Mouse (Mus musculus): ENCODE data around the gene Mga. TPM values are rescaled to one million over a fixed set of nuclear protein-coding genes. Genes with fewer than 3 reads are reported as not detected.

Mga gene
- 10 to 100 TPM; 34.3 to 65.1 (median 55.9) TPM for total RNA-seq (2022)

DNA sequence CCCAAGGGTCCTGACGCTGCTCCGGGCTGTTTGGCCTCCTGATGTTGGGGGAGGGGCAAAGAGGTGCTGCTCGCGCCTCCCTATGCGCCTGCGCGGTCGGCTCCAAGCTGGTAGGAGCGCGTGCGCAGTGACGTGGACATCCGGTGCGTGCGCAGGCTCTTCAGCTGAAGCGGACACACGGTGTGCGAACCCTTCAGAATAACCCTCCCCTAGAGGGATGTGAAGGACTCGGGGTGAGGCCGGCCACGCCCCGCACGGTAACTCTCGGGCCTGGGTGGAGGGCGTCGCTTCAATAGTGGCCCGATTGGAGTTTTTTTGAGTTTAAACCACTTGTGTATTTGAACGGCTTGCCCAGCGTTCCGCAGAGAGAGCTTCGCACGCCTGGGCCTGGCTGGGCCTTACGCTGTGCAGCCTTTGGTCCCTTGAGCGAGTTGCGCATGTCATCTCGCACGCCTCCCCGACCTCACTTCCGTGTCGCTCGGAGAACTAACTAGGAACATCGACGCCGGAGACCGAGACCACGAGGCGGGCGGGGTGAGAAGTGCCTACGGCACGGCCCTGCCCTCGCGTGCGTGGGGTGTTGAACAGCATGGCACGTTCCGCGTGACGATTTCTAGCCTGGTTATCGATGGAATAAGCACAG, at the start of gene Mga:
TSS of gene Mga (plus strand) at position 139 of the 643 bp plus-strand sequence.
- peak; percentile 93 for DNase-seq

DNA sequence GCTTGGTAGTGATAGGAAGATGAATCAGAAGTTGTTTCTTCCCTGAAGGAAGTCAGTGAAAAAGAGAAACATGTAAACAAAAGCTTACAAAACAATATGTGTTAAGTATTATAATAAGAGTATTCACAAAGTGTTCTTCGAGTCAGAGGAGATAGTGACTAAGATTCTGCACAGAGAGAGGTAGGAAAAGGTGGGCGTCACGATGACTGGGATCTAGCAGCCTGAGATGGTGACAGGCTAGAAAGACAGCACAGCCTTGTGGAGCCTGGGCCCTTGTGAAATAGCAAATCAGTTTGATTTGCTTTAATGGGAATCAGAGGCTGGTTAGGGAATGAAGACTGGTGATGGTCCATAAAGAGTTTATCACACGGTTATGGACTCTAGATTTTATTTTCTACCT, 43.2 kb upstream of the Mga start:
- DNase-seq, result no peak

DNA sequence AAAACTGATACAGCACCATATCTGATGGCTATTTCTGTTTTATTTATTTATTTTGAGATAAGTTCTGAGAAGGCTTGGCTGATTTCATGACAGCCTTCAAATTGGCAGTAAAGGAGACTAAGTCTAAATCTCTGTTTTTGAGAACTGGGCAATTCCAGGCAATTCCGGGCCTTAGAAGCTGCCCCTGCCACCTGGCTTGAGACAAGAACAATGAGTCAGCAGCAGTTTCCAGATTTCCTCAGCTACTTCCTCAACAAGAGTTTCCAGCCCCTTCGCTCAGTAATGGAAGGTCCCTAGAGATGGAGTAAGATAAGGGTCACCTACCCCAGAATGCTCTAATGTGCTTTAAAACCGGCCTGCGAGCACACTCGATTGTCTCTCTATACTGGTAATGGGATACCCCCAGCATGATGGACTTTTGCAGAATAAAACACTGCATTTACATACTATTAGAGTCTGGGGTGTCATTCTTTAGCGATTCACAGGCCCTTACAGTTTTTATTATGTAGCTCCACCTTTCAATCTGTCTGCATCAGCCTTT, 41.6 kb upstream of the Mga start:
- no peak for DNase-seq

DNA sequence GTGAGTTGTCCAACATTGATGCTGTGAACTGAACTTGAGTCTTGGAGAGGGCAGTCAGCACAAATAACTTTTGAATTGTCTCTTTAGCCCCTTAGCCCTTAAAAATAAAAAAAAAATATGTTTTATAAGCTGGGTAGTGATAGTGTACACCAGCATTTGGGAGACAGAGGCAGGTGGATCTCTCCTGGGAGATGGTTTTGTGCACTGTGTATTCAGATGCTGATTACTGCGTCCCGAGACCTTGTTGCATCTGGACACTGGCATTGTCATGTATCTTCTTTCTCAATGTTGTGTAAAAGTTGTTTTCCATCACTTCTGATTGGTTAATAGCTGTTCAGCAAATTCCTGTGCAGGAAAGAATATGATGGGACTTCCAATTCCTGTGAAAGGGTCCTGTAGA, 39.7 kb upstream of the Mga start:
- no peak for DNase-seq

DNA sequence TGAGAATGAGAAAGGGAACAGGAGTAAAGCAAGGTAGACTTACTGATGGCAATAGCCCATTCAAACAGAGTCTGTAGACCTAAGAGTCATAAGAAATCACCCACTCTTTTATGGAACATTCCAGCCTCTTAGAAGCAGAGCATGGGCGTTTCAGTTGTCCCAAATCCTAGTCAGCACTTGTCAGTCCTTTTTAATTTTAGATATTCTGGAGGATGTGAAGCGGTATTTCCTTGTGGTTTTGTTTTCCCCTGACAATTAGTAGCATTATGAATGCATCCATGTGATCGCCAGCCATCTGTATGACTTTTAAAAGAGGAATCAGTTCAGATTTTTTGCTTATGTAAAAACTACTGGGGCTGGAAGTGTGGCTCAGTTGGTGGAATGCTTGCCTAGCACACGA, 32.5 kb upstream of the Mga start:
- no peak for DNase-seq

DNA sequence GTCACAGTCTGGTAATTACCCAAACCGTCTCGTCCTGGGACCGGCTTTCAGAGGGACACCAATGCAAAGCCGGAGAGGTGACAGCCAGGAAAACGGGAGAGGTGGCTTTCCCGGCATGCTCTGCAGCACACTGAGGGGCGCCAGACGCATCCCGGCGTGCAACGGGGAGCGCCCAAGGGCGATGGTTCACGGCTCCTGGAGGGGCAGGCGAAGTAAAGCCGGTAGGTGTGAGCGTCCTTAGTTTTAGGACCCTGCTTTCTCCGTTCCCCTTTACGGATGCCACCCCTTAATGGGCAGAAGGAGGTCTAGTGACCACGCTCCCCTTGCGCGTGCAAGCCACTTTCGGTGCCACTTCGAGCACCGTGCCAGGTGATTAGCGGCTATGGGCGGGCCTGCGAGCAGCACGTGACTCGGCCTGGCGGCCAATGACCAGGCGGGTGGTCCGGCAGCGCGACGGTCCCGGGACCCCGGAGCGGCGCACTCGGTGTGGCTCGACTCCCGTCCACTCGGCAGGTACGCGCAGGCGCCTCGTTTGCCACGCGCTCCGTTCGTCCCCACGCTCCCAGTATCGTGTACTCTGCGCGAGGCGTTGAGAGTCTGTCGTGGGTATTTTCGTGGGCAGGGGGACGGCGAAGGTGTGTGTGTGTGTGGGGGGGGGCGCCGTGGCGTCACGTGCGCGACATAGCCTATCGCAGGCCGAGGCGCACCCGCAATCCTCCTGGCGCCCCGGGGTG, 24.5 kb upstream of the Mga start:
- DNase-seq, result peak; percentile 61

DNA sequence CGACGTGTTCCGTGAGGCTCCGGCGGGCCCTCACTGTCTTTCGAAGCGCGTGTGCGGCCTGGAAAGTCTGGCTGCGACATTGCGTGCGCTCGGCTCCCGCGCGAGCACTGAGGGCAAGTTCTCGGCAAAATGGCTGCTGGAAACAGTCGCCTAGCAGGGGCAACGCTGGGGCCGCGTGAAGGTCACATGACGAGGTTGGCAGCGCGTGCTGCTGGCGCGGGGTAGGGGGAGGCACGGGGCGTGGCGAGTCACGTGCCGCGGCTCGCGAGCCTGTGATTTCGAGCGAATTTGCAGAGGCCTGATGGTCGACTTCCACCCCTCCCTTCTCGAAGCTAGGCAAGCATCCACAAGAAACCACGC, 23.9 kb upstream of the Mga start:
- DNase-seq, result peak; percentile 79

DNA sequence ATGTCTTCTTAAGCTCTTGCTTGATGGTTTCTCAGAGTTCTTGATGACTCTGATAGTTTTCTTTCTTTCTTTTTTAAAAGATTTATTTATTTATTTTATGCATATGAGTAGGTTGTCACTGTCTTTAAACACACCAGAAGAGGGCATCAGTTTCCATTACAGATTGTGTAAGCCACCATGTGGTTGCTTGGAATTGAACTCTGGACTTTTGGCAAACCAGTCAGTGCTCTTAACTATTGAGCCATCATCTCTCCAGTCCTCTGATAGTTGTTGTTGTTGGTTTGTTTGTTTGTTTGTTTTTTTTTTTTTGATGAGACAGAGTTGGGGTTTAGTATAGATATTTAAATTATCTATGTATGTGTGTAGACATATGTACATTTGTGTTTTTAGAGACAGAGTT, 21.0 kb upstream of the Mga start:
- DNase-seq, result no peak

DNA sequence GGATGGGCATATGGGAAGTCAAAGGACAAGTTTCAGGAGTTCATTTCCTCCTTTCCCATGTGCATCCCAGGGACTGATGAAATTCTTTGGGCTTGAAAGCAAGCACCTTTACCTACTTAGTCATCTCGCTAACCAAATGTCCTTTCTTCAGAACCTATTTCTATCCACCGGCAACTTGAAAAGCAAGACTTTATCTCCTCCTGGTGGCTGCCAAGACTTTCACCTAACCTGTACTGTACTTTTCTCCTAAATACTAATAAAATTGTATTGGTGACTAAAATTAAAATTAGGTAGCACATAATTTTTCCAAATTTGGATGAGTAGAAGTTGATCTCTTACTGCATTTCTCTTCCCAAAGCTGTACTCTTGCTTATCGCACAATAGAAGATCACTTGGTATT, 9.8 kb upstream of the Mga start:
- DNase-seq, result no peak

DNA sequence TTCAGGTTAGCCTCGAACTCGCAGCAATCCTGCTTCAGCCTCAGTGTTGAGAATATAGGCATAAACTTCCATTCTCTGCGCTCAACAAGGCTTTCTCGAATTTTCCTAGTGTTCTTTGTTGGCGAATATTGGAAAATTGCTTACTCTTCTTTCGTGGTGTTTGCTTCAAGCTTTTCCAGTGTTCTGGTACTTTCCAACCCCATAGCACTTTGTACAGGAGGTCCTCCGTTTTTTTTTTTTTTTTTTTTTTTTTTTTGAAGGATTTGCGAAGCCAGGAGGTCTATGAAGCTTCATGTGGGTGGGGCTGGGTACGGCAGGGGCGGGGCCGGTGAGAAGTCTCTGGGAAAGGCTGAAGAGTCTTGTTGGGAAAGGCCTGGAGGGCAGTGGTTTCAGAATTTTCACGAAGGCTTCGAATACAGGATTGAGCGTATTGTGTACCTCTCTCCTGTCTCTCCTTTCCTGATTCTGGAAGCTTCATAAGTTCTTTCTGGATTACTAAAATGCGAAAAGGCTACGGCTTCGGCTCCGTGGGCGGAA, 407 bp upstream of the Mga start:
- no peak for DNase-seq

DNA sequence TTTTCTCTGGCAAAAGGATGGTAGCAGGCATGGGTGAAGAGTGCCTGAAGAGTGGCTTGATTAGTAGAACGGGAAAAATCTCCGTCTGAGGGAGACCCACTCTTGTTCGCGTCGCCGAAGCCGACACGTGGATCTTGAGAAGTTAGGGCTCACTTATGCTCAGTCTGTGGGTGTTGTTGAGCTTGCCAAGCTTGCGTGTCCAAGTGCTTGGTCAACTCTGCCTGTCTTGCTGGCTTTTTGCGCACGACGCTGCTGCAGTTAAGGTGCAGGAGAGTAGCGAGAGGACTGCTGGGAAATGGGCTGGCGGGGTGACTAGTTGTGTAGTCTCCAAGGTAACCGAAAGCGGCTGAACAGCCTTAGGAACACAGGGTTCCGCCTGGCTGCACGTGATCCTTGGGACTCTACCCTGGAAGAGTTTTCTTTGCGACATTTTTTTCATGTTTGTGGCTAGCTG, 1.1 kb downstream of the Mga start:
- DNase-seq, result peak; percentile 72

DNA sequence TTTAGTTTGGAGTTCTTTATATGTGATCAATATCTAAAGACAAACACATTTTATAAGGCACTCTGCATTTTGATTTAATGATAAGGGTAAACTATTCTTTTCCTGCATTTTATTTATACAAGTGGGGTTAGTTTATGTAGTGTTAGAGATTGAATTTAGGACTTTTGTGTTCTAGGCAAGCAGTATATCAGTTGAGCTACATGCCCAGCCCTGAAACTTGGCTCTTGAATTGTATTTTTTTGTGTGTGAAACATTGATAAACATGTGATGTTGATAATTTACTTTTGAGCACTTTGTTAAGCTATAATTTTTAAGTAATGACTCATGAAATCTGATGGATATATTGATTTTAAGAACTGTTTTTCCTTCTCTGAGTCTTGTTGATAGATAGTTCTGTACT, 19.0 kb downstream of the Mga start:
- no peak for DNase-seq

DNA sequence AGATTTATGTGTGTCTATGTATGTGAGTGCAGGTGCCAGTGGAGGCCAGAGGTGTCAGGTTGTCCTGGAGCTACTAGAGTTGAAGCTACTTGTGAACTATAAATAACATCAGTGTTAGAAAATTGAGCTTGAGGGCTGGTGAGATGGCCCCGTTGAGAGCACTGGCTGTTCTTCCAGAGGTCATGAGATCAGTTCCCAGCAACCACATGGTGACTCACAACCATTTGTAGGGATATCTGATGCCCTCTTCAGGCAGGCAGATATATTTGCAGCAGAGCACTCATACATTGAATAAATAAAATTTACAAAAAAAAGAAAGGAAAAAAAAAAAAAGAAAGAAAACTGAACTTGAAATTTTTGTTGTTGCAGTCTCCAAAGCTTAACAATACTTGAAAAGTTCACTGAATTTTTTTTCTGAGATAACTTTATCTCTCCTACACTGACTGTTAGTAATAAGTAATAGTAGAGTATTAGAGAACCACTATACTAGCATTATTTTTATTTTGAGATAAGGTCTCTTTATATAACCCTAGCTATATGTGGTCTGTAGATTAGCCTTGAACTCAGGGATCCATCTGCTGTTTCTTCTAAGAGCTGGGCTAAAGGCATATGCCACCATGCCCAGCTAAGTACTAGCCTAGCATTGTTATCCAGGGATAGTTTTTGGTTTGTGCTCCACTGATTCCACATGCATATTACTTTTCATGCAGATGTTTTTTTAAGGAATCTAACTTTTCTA, 20.8 kb downstream of the Mga start:
- DNase-seq, result no peak

DNA sequence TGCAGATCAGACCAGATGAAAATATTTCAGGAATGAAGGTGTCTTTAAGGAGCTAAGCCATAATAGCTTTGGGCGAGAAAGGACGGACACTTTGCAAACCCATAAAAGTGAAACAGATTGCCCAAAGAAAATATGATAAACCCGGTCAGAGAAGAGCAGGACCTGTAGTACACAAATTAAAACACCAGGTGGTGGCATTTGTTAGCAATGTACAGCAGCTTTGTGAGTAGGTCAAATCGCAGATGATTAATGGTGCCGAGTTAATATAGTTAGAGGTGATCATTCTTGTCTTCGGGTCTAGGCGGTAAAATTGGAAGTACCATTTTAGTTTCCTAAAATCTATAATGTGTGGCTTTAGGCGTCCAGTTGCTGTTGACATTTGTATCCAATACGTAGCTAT, 73.5 kb downstream of the Mga start:
- peak; percentile 23 for DNase-seq

DNA sequence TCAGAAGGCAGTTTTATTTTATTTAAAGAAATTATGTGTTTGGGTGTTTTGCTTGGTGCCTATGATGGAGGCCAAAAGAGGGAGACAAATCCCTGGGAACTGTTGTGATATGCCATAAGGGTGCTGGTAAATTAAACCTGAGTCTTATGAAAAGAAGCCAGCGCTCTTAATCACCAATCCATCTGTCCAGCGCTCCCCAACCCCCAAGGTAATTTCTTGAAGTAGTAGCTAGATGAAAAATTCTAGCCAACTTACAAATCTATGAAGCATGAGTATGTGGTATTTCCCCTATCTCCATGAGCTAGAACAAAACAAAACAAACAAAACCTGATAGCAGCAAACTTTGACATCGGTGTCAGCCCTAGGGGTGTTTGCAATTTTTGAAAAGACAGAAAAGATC, 74.3 kb downstream of the Mga start:
- no peak for DNase-seq

DNA sequence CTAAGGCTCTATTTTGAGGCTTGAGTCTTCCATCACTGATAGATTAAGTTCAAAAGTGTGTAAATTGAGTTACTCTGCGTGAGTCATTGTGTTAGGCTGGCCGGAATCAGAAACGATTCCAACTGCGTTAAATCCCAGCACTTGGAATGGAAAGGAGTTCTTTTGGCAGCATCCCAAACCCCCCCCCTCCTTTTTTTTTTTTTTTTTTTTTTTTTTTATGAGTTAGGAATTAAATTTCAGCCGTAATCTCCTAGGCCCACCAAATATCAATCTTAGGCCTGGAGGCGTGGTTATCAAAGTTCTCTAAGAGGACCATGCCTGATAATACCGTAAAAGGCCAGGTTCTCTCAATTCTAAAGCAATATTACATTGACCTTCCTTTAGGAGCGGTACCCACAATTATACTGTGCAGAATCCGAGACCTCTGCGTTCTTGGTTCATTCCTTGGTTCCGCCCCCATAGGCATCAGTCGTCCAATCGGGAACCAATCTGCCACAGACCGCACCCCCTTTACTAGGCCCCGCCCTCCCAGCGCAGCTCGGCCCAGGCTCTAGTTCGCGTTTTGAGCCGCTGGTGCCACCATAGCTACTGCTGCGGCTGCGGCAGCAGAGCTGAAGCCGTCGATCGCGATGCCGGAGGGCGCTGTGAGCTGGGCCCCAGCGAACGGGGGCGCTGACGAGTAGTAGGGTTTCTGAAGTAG, 75.0 kb downstream of the Mga start:
- DNase-seq, result peak; percentile 95

DNA sequence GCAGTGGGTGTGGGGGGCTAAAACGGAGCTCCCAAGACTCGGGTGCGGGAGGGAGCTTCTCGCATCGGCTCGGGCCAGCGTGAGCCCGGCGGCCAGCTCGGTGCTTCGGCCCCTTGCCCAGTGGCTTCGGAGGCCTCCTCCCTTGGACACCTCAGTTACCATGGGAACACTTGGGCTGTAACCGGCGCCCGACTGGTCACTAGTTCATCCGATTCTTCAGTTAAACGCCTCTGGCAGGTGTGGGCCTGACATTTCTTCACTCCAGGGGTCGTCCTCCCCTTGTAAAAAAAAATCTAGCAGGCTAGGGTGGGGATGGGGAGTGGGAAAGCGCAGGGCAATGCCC, 75.5 kb downstream of the Mga start, which contains the start of gene Mapkbp1:
TSS of gene Mapkbp1 (plus strand) at position 163 of the 343 bp plus-strand sequence.
- DNase-seq, result no peak

DNA sequence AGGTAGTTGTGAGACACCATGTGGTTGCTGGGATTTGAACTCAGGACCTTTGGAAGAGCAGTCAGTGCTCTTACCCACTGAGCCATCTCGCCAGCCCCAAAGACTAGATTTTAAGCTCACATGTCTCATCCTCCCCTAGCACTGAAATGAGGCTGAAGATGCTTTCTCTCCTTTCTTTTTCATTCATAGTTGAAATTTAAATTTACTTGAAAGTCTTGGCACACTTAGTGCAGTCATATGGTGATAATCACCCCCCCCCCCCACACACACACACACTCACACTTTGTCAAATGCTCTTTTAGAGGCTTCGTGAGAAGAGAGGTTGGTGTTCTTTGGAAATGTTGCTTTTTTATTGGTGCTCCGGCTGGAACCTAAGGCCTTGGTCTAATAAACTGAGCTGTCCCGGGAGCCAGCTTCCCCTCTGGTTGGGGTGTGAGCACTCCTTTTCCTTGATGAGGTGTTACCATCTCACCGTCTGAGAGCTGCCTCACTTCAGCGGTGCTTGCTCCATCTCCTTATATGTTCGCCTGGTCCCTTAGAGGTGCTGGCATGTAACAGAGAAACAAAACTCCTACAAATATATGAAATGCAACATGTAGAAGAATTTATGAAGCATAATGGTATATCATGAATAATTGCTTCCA, 83.4 kb downstream of the Mga start:
- no peak for DNase-seq

DNA sequence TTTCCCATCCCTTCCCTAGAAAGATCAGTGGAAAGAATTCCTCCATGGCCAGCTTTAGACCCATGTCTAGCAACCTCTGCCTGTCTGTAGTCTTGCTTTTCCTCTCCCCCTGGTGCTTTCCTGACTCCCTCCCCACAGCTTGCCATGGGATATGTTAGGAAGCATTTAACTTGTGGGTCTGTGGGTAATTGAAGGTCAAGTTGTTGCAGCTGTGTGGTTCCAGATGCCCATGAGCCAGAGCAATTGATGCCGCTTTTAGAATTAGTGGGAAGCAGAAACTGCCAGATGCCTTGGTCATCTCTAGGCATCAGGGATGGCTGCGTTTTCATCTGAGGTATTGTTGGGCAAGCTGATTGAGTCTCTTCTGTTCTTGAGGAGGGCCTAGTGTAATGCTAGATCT, 84.6 kb downstream of the Mga start:
- DNase-seq, result no peak

DNA sequence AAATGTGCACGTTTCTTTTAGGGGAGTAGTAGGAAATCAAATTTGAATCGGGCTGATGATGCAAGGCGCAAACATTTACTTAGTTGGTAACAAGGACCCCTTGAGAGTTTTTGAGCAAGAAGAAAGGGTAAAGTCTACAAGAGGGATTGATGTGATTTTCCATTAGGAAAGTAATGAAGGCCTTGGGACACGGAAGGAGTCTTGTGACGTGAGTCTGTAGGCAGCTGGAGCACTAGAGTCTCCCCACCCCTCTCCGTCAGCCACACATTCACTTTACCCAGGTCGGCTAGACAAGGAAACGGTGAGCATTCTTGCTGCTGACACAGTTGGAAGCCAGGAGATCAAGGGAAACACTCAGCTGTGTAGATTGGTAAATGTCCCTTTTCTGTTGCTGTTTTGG, 88.8 kb downstream of the Mga start:
- DNase-seq, result no peak

DNA sequence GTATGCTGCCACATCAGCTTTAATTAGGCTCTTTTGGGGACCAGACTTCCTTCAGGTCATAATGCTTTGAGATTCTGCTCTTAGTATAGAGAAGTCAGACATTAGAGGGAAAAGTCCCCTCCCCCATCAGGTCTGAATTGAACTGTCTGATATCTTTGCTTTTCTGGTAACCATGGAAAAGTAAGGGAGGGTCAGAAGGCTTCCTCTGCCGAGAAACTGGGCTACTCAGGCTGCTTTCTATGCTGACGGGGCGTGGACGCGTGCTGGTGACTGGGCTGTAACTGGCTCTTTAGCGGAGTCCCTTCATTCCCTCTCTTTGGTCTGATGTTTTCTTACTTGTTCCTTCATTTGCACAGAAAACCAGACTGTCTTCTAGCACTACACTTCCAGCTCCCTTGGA, 89.3 kb downstream of the Mga start:
- no peak for DNase-seq

DNA sequence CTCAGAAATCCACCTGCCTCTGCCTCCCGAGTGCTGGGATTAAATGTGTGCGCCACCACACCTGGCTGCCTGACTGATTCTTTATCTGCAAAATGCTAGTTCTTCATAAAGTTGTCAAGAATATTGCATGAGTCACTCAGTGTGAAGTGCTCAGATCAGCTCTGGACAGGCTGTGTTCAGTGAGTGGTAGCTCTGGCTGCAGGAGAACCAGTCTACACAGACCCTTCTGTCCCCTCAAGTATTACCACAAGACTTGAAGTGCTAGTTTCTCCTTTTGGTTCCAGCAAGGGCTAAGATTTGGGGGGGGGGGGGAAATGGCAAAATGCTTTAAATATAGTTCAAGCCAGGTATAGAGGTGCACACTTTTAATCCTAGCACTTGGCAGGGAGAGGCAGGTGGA, 90.4 kb downstream of the Mga start:
- no peak for DNase-seq

Measured in adrenal gland, adult 8-10 months (tissue).